Mouse (Mus musculus): ENCODE data around the gene Ddr2. TPM values are rescaled to one million over a fixed set of nuclear protein-coding genes. Genes with fewer than 3 reads are reported as not detected.

The Ddr2 gene
- polyA plus RNA-seq, 1 experiment from 2014 or later = 1.1 TPM

Other genes with a start within 250 kb of the Ddr2 start
- not detected in 2 replicates for gene Ccdc190, start 182.1 kb downstream of the Ddr2 start, polyA plus RNA-seq (2015; fragmentation: Nextera tagmentation; extraction: Ambion mirVana)
- 10.6 and 12.7 TPM in 2 replicates for gene Hsd17b7, start 141.5 kb downstream of the Ddr2 start, polyA plus RNA-seq (2015; fragmentation: Nextera tagmentation; extraction: Ambion mirVana)
- 29.4 and 33.8 TPM in 2 replicates for gene Uap1, start 64.2 kb upstream of the Ddr2 start, polyA plus RNA-seq (2015; fragmentation: Nextera tagmentation; extraction: Ambion mirVana)
- gene Uhmk1, start 104.6 kb upstream of the Ddr2 start, polyA plus RNA-seq (2015; fragmentation: Nextera tagmentation; extraction: Ambion mirVana) = 5.4 and 6.0 TPM in 2 replicates
- not detected in 2 replicates for gene Sh2d1b2, start 122.0 kb upstream of the Ddr2 start, polyA plus RNA-seq (2015; fragmentation: Nextera tagmentation; extraction: Ambion mirVana)
- 0.39 and 0.43 TPM in 2 replicates for gene Sh2d1b1, start 166.6 kb upstream of the Ddr2 start, polyA plus RNA-seq (2015; fragmentation: Nextera tagmentation; extraction: Ambion mirVana)
- 1.6 and 2.0 TPM in 2 replicates for gene Gm7694, start 195.6 kb upstream of the Ddr2 start, polyA plus RNA-seq (2015; fragmentation: Nextera tagmentation; extraction: Ambion mirVana)
- gene Spata46, start 198.0 kb upstream of the Ddr2 start, polyA plus RNA-seq (2015; fragmentation: Nextera tagmentation; extraction: Ambion mirVana) = 0.50 and 0.52 TPM in 2 replicates

Data from liver, embryonic 15.5 days (tissue).